Mouse (Mus musculus) limb, embryonic 10.5 days (tissue): ENCODE data around the gene Dctn2. TPM values are rescaled to one million over a fixed set of nuclear protein-coding genes. Genes with fewer than 3 reads are reported as not detected.

Experiments used
- DNase-seq: peaks from one replicate; pipeline ENCODE4 v3.0.0-alpha.2; 2017; ENCODE audit warnings: low spot score
- H3K27ac ChIP-seq: fragments of 300-500 bp; sonication (generic); 2 replicates; pipeline ENCODE4 v1.5.1; 2016; ENCODE audit warnings: mild to moderate bottlenecking
- H3K27me3 ChIP-seq: fragments of 300-500 bp; sonication (generic); 2 replicates; pipeline ENCODE4 v1.6.1; 2016; ENCODE audit warnings: low read depth, mild to moderate bottlenecking; ENCODE audit not compliant: poor library complexity, severe bottlenecking
- H3K36me3 ChIP-seq: fragments of 300-500 bp; sonication (generic); 2 replicates; pipeline ENCODE4 v1.6.1; 2016; ENCODE audit warnings: mild to moderate bottlenecking, moderate library complexity
- H3K4me1 ChIP-seq: fragments of 300-500 bp; sonication (generic); 2 replicates; pipeline ENCODE4 v1.6.1; 2016
- H3K4me3 ChIP-seq: fragments of 300-500 bp; sonication (generic); 2 replicates; pipeline ENCODE4 v1.5.1; 2016; ENCODE audit warnings: mild to moderate bottlenecking, moderate library complexity
- H3K9me3 ChIP-seq: fragments of 300-500 bp; sonication (generic); replicated peaks from 2 replicates; pipeline ENCODE4 v1.6.1; 2016; ENCODE audit warnings: mild to moderate bottlenecking
- WGBS: fragments of 180-500 bp; shearing (Covaris S2); methylation state at CpG from one replicate; pipeline ENCODE4 v1.1.7; 2016; 5-methylcytosine and 5-hydroxymethylcytosine counted together
- polyA plus RNA-seq: library from polyadenylated mRNA; unstranded; fragments of >200 nt; fragmentation: Nextera tagmentation; extraction: Ambion mirVana; gene quantifications from 2 replicates; pipeline ENCODE4 v1.2.1, GENCODE M21; 2016

The Dctn2 gene
- polyA plus RNA-seq, 1 experiment from 2014 or later = 194 TPM

GRCm38 (mm10) chr10:127327461-127328145, 61.4 kb downstream of the Dctn2 start:
- no peak overlapping the region for H3K27ac ChIP-seq
- peak overlapping the region; percentile 65 for H3K4me3 ChIP-seq
- H3K27me3 ChIP-seq = peaks cover 72% of the 10 kb centered on the region
- WGBS = 48% methylated on average over 18 of the region's 18 CpGs
- H3K9me3 ChIP-seq = no peaks in the 10 kb centered on the region
- peaks cover 41% of the 10 kb centered on the region for H3K36me3 ChIP-seq
- DNase-seq = no peak
- H3K4me1 ChIP-seq = peaks cover 45% of the 10 kb centered on the region

GRCm38 (mm10) chr10:127330212-127330611, 64.0 kb downstream of the Dctn2 start:
- H3K4me3 ChIP-seq = no peak overlapping the region
- DNase-seq = no peak
- peaks cover 33% of the 10 kb centered on the region for H3K4me1 ChIP-seq
- H3K9me3 ChIP-seq = no peaks in the 10 kb centered on the region
- 79% methylated on average over 7 of the region's 7 CpGs for WGBS
- H3K27ac ChIP-seq = no peak overlapping the region
- H3K36me3 ChIP-seq = peaks cover 67% of the 10 kb centered on the region
- peaks cover 61% of the 10 kb centered on the region for H3K27me3 ChIP-seq

Other genes with a start within 250 kb of the Dctn2 start
- 109 and 114 TPM in 2 replicates for gene Tsfm, start 235.5 kb upstream of the Dctn2 start, polyA plus RNA-seq
- gene Mettl1, start 225.0 kb upstream of the Dctn2 start, polyA plus RNA-seq = 60.2 and 64.6 TPM in 2 replicates
- 0.33 and 0.34 TPM in 2 replicates for gene Eef1akmt3, start 224.9 kb upstream of the Dctn2 start, polyA plus RNA-seq
- gene Cyp27b1, start 218.1 kb upstream of the Dctn2 start, polyA plus RNA-seq = 0.11 and 0.24 TPM in 2 replicates
- 0.33 and 0.79 TPM in 2 replicates for gene March9, start 206.2 kb upstream of the Dctn2 start, polyA plus RNA-seq
- 3,142 and 3,162 TPM in 2 replicates for gene Cdk4, start 202.8 kb upstream of the Dctn2 start, polyA plus RNA-seq
- gene Tspan31, start 196.1 kb upstream of the Dctn2 start, polyA plus RNA-seq = 169 and 181 TPM in 2 replicates
- gene Agap2, start 191.1 kb upstream of the Dctn2 start, polyA plus RNA-seq = 0.03 TPM in 1 of 2 replicates, not detected in the other
- 41.3 and 49.7 TPM in 2 replicates for gene Os9, start 145.2 kb upstream of the Dctn2 start, polyA plus RNA-seq
- 2.8 and 3.4 TPM in 2 replicates for gene B4galnt1, start 101.1 kb upstream of the Dctn2 start, polyA plus RNA-seq
- gene Slc26a10, start 85.7 kb upstream of the Dctn2 start, polyA plus RNA-seq = 3.4 and 4.1 TPM in 2 replicates
- gene Arhgef25, start 76.3 kb upstream of the Dctn2 start, polyA plus RNA-seq = 25.8 and 36.3 TPM in 2 replicates
- 91.4 and 122 TPM in 2 replicates for gene Dtx3, start 70.6 kb upstream of the Dctn2 start, polyA plus RNA-seq
- 25.0 and 27.8 TPM in 2 replicates for gene Pip4k2c, start 54.8 kb upstream of the Dctn2 start, polyA plus RNA-seq
- 1.4 and 2.2 TPM in 2 replicates for gene Kif5a, start 3.0 kb upstream of the Dctn2 start, polyA plus RNA-seq
- gene Mbd6, start 22.6 kb downstream of the Dctn2 start, polyA plus RNA-seq = 16.7 and 18.8 TPM in 2 replicates
- 170 and 205 TPM in 2 replicates for gene Mars, start 45.4 kb downstream of the Dctn2 start, polyA plus RNA-seq
- gene Arhgap9, start 55.6 kb downstream of the Dctn2 start, polyA plus RNA-seq = 5.5 and 5.9 TPM in 2 replicates
- gene Gli1, start 75.6 kb downstream of the Dctn2 start, polyA plus RNA-seq = 10.9 and 11.7 TPM in 2 replicates
- gene Inhbe, start 88.0 kb downstream of the Dctn2 start, polyA plus RNA-seq = 0.13 TPM in 1 of 2 replicates, not detected in the other
- 0.10 and 0.23 TPM in 2 replicates for gene Inhbc, start 104.1 kb downstream of the Dctn2 start, polyA plus RNA-seq
- 35.0 and 39.5 TPM in 2 replicates for gene R3hdm2, start 114.0 kb downstream of the Dctn2 start, polyA plus RNA-seq
- 0.40 and 0.76 TPM in 2 replicates for gene Stac3, start 235.3 kb downstream of the Dctn2 start, polyA plus RNA-seq
- 1.4 and 3.4 TPM in 2 replicates for gene Ndufa4l2, start 248.6 kb downstream of the Dctn2 start, polyA plus RNA-seq